Mouse (Mus musculus): ENCODE results near the gene Ncor2.

DNA sequence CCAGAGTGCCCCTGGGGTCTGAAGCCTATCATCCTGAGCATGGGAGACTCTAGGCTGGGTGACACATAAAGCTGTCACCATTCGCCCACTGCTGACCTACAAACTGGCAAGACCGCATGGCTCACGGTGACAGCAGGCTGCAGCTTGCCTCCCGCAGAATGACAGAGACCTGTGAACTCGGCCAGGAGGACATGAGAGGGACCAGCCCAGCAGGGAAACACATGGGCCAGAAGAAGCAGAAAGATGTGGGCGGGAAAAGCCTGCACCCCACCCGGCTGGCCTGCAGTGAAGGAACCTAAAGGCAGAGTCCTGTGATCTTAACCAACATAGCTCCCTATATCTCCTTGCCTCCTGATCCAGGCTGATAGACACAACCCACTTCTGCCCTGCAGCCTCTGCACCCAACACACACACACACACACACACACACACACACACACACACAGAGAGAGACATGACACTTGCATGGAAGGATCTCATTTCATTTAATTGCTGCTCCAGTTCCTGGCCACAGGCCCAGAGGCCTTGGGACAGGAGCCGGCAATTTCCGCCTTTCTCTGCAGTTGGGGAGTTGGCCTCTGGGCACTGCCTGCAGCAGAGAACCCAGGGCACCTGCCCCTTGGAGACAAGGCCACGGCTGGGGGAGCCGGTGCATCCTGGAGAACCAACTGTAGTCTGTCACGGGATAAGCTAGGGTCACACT, 14.4 kb downstream of the Ncor2 start:
- TF ChIP-seq MAFK (IDR thresholded peaks at IDR 0.05; ENCODE audit: insufficient read depth, low read depth, low read length), result no peak
- no peak for TF ChIP-seq CHD2 (IDR thresholded peaks at IDR 0.05; ENCODE audit: low read depth, low read length)
- no peak for TF ChIP-seq ZC3H11A (IDR thresholded peaks at IDR 0.05; ENCODE audit: borderline replicate concordance, low read depth, low read length)
